Mouse (Mus musculus) adrenal gland, adult (tissue): ENCODE data around the gene Tdg.
A peak's percentile ranks its signal among the peaks of the same experiment; 100 is the strongest.

Experiments used
- DNase-seq, 2 experiments: peaks; one replicate each; pipeline ENCODE4 v3.0.0; 2022 to 2023; ENCODE audit warnings: low spot score in 1 of 2; ENCODE audit not compliant: inconsistent age in 2 of 2

The Tdg gene

GRCm38 (mm10) chr10:82662267-82662990 lies 32.8 kb downstream of the Tdg start:
- no peak for DNase-seq

- no peak for DNase-seq
Measured at GRCm38 (mm10) chr10:82663289-82663688, 33.7 kb downstream of the Tdg start.

GRCm38 (mm10) chr10:82665951-82666350 lies 36.3 kb downstream of the Tdg start:
- DNase-seq: no peak

- peak; percentile 82 to 93 for DNase-seq
Measured at GRCm38 (mm10) chr10:82666436-82667234, 37.0 kb downstream of the Tdg start.

GRCm38 (mm10) chr10:82670205-82670604 lies 40.6 kb downstream of the Tdg start:
- no peak for DNase-seq

GRCm38 (mm10) chr10:82676949-82677348 lies 47.3 kb downstream of the Tdg start:
- DNase-seq: no peak

- DNase-seq: no peak
Measured at GRCm38 (mm10) chr10:82680769-82681168, 51.1 kb downstream of the Tdg start.

- no peak for DNase-seq
Measured at GRCm38 (mm10) chr10:82681639-82682038, 52.0 kb downstream of the Tdg start.

GRCm38 (mm10) chr10:82685440-82685839 lies 55.8 kb downstream of the Tdg start:
- no peak for DNase-seq

- DNase-seq: peak in 1 of 2 experiments; percentile 65
Measured at GRCm38 (mm10) chr10:82689681-82690211, 60.1 kb downstream of the Tdg start.

- DNase-seq: peak; percentile 60 to 76
Measured at GRCm38 (mm10) chr10:82690494-82690893, 60.9 kb downstream of the Tdg start, which contains the start of gene Glt8d2. Gene Glt8d2 (minus strand): TSS chr10:82690650.

- peak in 1 of 2 experiments; percentile 61 for DNase-seq
Measured at GRCm38 (mm10) chr10:82695956-82696355, 66.3 kb downstream of the Tdg start, which contains the start of gene Hcfc2. Gene Hcfc2 (plus strand): TSS chr10:82696160.

GRCm38 (mm10) chr10:82696453-82697079 lies 66.9 kb downstream of the Tdg start:
- DNase-seq: peak; percentile 22 to 73

GRCm38 (mm10) chr10:82697305-82697898 lies 67.8 kb downstream of the Tdg start:
- peak in 1 of 2 experiments; percentile 46 for DNase-seq

- DNase-seq: peak; percentile 92 to 97
Measured at GRCm38 (mm10) chr10:82698712-82699261, 69.2 kb downstream of the Tdg start.

- peak in 1 of 2 experiments; percentile 31 for DNase-seq
Measured at GRCm38 (mm10) chr10:82699296-82699941, 69.8 kb downstream of the Tdg start.
